Mouse (Mus musculus) liver, postnatal 0 days (tissue): ENCODE measurements around the gene Pax4.

Experiments
- CTCF ChIP-seq: sonication (generic); IDR thresholded peaks from 2 replicates; pipeline ENCODE4 v1.5.1; 2016; ENCODE audit warnings: antibody characterized with exemption, low read depth
- EP300 ChIP-seq: IDR thresholded peaks from 2 replicates; pipeline ENCODE4 v1.6.1; 2016; ENCODE audit warnings: antibody characterized with exemption, low read depth, mild to moderate bottlenecking

- TF ChIP-seq CTCF (no peak), EP300 (no peak)
These were observed 1.2 kb downstream of the Pax4 start for GRCm38 (mm10) chr6:28447937-28448336.
